Comparison of ENCODE assay signal across 8 mouse cellular contexts in genomic region chr3:129730426-129730825, GRCm38 (mm10). TPM values are rescaled to one million over a fixed set of nuclear protein-coding genes. Genes with fewer than 3 reads are reported as not detected.
DNase-seq lines count a peak whose midpoint lies in the region; ATAC-seq and TF ChIP-seq lines count a peak whose summit lies in the region.

No protein-coding gene starts in this region.

- H3K9me3 ChIP-seq in hindbrain, postnatal 0 days (ENCODE audit: low read length) = no peaks in the 10 kb centered on the region
- H3K9me3 ChIP-seq in hindbrain, embryonic 13.5 days = no peaks in the 10 kb centered on the region

- no peak overlapping the region for H3K9ac ChIP-seq in hindbrain, postnatal 0 days (replicated peaks; ENCODE audit: low read length)
- H3K9ac ChIP-seq in hindbrain, embryonic 13.5 days = no peak overlapping the region

- no peak for ATAC-seq in hindbrain, postnatal 0 days
- ATAC-seq in hindbrain, embryonic 13.5 days (ENCODE audit: low FRiP score) = no peak
- peak; percentile 35 for ATAC-seq in CD4-positive, CD25-positive, alpha-beta regulatory T cell, adult 4 months
- no peak for ATAC-seq in activated CD4-positive, CD25-positive, alpha-beta regulatory T cell, adult 4 months

- no peak overlapping the region for H3K27ac ChIP-seq in hindbrain, postnatal 0 days
- no peak overlapping the region for H3K27ac ChIP-seq in hindbrain, embryonic 13.5 days

- peak; percentile 52 for TF ChIP-seq CTCF in hindbrain, postnatal 0 days (IDR thresholded peaks at IDR 0.05; ENCODE audit: low read depth)

- no peaks in the 10 kb centered on the region for H3K27me3 ChIP-seq in hindbrain, postnatal 0 days (ENCODE audit: insufficient read depth, low read length)
- no peaks in the 10 kb centered on the region for H3K27me3 ChIP-seq in hindbrain, embryonic 13.5 days

- no peak for DNase-seq in hindbrain, postnatal 0 days (ENCODE audit: low spot score)
- peak; percentile 21 for DNase-seq in adrenal gland, postnatal 25 days
- peak; percentile 35 for DNase-seq in lung, postnatal 36 days
- no peak for DNase-seq in right cerebral cortex, postnatal 14 days
- DNase-seq in urinary bladder, postnatal 36 days (ENCODE audit: low spot score in 2 of 2) = no peak

- H3K4me2 ChIP-seq in hindbrain, postnatal 0 days (ENCODE audit: low read depth, low read length) = no peak overlapping the region
- no peak overlapping the region for H3K4me2 ChIP-seq in hindbrain, embryonic 13.5 days

- no peak overlapping the region for H3K4me3 ChIP-seq in hindbrain, postnatal 0 days (ENCODE audit: low read length)
- H3K4me3 ChIP-seq in hindbrain, embryonic 13.5 days = no peak overlapping the region

- 22% methylated on average over 8 of the region's 8 CpGs for WGBS in hindbrain, postnatal 0 days
- WGBS in hindbrain, embryonic 13.5 days = 29% methylated on average over 8 of the region's 8 CpGs

- no peaks in the 10 kb centered on the region for H3K4me1 ChIP-seq in hindbrain, postnatal 0 days (ENCODE audit: insufficient read depth, low read length)
- H3K4me1 ChIP-seq in hindbrain, embryonic 13.5 days (replicated peaks) = peaks cover 3% of the 10 kb centered on the region; the same call in 1 of the 2 replicates

- H3K36me3 ChIP-seq in hindbrain, postnatal 0 days (ENCODE audit: insufficient read depth, low read length) = no peaks in the 10 kb centered on the region
- no peaks in the 10 kb centered on the region for H3K36me3 ChIP-seq in hindbrain, embryonic 13.5 days

RNA-seq across cellular contexts. Expression of gene Egf, which starts 24.7 kb away (rescaled TPM):
- 1.2 and 1.3 TPM in 2 replicates for total RNA-seq in hindbrain, postnatal 0 days (2014; rRNA removed)
- polyA plus RNA-seq in hindbrain, postnatal 0 days (2015; fragmentation: Nextera tagmentation; extraction: Ambion mirVana) = 1.2 and 1.9 TPM in 2 replicates
- polyA plus RNA-seq in hindbrain, embryonic 13.5 days (2015; fragmentation: Nextera tagmentation; extraction: Ambion mirVana) = 2.7 and 2.9 TPM in 2 replicates
- 1 to 10 TPM; 1.9 to 3.8 TPM for polyA plus RNA-seq in CD4-positive, CD25-positive, alpha-beta regulatory T cell, adult 4 months (2017; shearing (Covaris generic))
- total RNA-seq in adrenal gland, postnatal 25 days (2021) = 1.6 and 1.8 TPM in 2 replicates
- polyA plus RNA-seq in activated CD4-positive, CD25-positive, alpha-beta regulatory T cell, adult 4 months (2017; shearing (Covaris generic)) = 1 to 10 TPM in 1 of 2 experiments, under 1 TPM in 1; 0.84 to 1.8 TPM

Comparison
In these comparisons a context has a peak if more than half of its experiments do, and no peak if none do; other contexts are left out.
1. DNase-seq: peak in adrenal gland, postnatal 25 days (single experiment) and lung, postnatal 36 days (single experiment); none in hindbrain, postnatal 0 days (single experiment), right cerebral cortex, postnatal 14 days (single experiment) and urinary bladder, postnatal 36 days (0 of 2).